Mouse (Mus musculus): ENCODE results near the gene Rbfox2.

Rbfox2 gene

DNA sequence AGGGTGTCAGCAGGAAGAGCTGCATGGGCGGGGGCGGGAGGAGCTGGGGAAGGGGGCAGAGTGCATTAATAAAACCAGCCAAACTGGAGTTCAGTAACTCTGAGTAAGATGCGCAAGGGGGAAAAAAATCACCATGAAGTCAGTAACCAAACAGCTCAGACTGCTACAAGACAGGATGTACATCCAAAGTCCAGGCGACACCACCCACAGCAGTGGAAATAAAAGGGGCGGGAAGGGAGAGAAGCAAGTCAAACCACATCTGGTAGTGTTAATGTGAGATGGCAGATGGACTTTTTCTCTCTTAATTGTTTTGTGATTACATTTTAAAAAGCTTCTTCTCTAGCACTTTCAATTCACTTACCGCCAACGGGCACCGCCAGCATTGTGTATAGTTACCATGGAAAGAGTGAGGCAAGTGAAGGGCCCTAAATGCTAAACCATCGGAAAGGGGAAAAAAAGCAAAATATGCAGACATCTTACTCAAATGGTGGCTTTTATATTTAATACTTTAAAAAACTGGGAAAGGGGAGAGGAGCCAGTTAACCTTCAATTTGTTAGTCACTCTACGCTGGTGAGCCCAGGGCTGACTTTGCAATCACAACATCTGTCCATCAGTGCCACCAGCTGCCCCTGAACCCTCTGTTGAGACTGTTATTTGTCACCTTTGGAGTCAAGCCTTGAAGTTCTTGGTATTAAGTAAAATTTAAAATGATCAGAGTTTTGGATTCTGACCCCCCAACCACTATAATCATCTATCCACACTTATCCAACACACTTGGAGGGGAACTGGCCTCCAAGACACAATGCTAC lies 202.2 kb downstream of the Rbfox2 start:
- DNase-seq (ENCODE audit: low spot score in 2 of 2), result peak in 1 of 2 experiments; percentile 9

- no peak for DNase-seq (ENCODE audit: low spot score in 2 of 2)
Measured at GRCm38 (mm10) chr15:77102685-77103084, 204.1 kb downstream of the Rbfox2 start.

GRCm38 (mm10) chr15:77099756-77100155 lies 207.0 kb downstream of the Rbfox2 start:
- DNase-seq (ENCODE audit: low spot score in 2 of 2), result no peak

DNA sequence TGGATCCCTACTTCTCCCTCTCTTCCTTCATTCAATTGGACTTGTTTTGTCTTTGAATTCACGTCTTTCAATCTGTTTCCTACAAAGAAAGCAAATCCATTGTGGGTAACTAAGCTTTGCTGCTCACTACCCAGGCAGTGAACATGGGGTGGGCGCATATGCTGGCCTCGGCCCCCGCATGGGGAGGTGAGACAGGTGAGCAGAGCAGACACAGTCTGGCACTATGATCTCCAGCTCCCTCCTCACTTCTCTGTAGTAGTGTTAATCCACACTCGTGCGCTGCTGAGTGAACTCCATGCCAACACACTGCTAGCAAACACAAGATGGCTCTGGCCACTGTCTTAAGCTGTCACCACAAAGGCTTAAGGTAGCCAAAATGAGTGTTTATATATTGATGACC lies 209.4 kb downstream of the Rbfox2 start:
- no peak for DNase-seq (ENCODE audit: low spot score in 2 of 2)

DNA sequence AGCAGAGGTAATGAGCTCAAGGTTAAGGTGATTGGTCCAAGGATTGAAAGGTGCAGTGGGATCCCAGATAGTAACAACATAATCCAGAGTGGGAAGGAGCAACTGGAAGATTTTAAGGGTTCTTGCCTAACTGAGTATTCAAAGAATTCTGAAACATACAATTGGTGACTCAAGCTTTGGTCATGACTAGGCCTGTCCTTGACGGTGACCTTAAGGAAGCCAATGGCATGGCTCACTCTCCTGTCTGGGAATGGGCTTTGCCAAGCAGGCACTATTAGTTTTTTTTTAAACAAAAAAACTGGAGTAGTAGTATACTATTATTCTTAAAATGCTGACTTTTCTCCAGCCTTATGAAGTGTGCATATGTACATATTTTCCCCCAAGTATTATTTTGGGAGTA lies 211.6 kb downstream of the Rbfox2 start:
- no peak for DNase-seq (ENCODE audit: low spot score in 2 of 2)

- no peak for DNase-seq (ENCODE audit: low spot score in 2 of 2)
Measured at GRCm38 (mm10) chr15:77094431-77094830, 212.4 kb downstream of the Rbfox2 start.

- no peak for DNase-seq (ENCODE audit: low spot score in 2 of 2)
Measured at GRCm38 (mm10) chr15:77091394-77091793, 215.4 kb downstream of the Rbfox2 start.

- no peak for DNase-seq (ENCODE audit: low spot score in 2 of 2)
Measured at GRCm38 (mm10) chr15:77090531-77090930, 216.3 kb downstream of the Rbfox2 start.

- no peak for DNase-seq (ENCODE audit: low spot score in 2 of 2)
Measured at GRCm38 (mm10) chr15:77089249-77089648, 217.6 kb downstream of the Rbfox2 start.

GRCm38 (mm10) chr15:77086488-77086887 lies 220.3 kb downstream of the Rbfox2 start:
- DNase-seq (ENCODE audit: low spot score in 2 of 2), result no peak

- no peak for DNase-seq (ENCODE audit: low spot score in 2 of 2)
Measured at GRCm38 (mm10) chr15:77085818-77086217, 221.0 kb downstream of the Rbfox2 start.

DNA sequence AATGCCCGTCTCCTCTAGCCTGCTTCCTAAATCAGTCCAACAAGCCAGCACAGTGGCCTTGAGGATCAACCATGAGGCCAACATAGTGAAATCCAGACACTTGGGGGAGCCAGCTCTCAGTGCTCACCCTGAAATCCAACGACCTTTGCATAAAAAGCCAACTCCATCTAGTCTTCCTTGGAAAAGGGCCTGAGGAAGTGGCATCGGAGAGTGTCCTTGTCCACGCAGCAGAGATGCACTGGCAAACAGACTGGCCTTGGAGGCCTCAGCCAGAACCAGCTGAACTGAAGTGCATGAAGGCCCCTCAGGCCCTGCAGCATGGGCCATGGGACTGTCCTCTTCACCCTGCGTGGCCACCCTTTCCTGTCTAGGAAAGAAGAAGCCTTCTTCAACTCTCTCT lies 225.3 kb downstream of the Rbfox2 start:
- no peak for DNase-seq (ENCODE audit: low spot score in 2 of 2)

DNA sequence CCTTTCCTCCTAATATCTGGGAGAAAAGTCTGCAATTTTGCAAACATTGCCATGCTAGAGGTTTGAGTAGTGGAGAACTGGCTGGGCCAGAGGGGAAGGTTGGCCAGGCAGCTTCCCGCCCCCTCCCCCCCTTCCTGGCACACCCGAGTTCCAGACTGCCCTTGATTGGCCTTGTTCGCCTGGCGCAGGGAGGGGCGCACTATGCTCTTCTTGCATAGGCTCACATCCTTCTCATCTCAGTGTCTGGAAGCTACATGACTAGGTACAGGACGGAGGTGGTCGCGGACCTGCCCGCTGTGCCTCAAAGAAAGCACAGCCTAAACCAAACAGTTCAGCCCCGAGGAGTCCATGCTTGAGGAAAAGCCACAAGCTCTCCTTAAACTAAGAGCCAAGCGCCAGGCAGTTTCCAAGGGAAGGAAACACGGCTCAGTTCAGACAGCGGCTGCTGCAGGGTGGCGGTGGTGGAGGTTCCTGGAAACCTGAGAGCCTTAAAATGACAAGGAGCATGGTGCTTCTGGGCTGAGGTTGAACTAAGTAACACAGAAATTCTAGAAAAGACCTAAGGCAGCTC lies 226.0 kb downstream of the Rbfox2 start:
- no peak for DNase-seq (ENCODE audit: low spot score in 2 of 2)

DNA sequence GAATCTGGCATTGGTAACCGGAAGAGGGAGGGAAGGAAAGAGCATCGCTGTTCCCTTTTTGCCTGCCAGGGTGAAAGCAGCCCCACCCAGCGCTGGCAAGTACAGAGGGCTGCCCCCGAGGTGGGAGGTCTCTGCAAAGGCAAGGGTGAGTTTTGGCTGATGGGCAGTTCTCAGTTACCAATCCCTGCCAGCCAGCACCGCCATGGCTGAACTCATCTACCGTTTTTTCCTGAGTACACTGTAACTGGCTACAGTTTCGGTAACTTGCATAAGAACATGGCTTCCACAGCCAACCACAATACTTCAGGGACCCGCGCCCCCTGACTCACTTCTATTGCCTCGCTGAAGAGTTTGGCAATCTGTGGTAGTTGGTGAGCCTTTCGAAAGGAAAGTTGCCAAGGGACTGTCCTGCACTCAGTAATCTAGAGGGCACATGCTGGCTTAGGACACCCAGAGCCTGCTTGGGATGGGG lies 226.9 kb downstream of the Rbfox2 start:
- peak in 1 of 2 experiments; percentile 73 for DNase-seq (ENCODE audit: low spot score in 2 of 2)

- no peak for DNase-seq (ENCODE audit: low spot score in 2 of 2)
Measured at GRCm38 (mm10) chr15:77079256-77079822, 227.5 kb downstream of the Rbfox2 start.

DNA sequence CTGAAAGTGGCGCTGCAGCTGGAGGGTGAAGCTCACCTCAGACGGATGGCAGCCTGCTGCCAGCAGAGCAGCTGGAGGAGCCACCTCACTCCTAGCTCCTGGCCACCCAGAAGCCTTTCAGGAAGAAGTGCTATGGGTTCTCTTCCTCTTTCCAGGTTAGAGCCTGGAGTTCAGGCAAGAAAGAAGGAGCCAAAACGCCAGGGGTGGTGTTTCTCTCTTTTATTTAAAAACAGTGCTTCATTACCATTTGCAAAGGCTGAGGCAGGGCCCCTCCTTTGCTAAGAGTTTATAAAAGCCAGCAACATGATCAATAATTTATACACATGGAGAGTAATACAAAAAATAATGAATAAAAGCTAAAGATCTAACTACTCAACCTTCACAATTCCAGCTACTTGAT lies 228.0 kb downstream of the Rbfox2 start:
- DNase-seq (ENCODE audit: low spot score in 2 of 2), result no peak

- no peak for DNase-seq (ENCODE audit: low spot score in 2 of 2)
Measured at GRCm38 (mm10) chr15:77077906-77078305, 228.9 kb downstream of the Rbfox2 start.

GRCm38 (mm10) chr15:77076523-77076922 lies 230.3 kb downstream of the Rbfox2 start:
- no peak for DNase-seq (ENCODE audit: low spot score in 2 of 2)

- DNase-seq (ENCODE audit: low spot score in 2 of 2), result no peak
Measured at GRCm38 (mm10) chr15:77072556-77073163, 234.1 kb downstream of the Rbfox2 start.

GRCm38 (mm10) chr15:77071501-77071900 lies 235.3 kb downstream of the Rbfox2 start:
- peak in 1 of 2 experiments; percentile 16 for DNase-seq (ENCODE audit: low spot score in 2 of 2)

GRCm38 (mm10) chr15:77070745-77071268 lies 236.0 kb downstream of the Rbfox2 start:
- DNase-seq (ENCODE audit: low spot score in 2 of 2), result no peak

GRCm38 (mm10) chr15:77069019-77069418 lies 237.8 kb downstream of the Rbfox2 start:
- DNase-seq (ENCODE audit: low spot score in 2 of 2), result no peak
